Mouse (Mus musculus): ENCODE results near the gene Vmn2r77. TPM values are rescaled to one million over a fixed set of nuclear protein-coding genes. Genes with fewer than 3 reads are reported as not detected.
"Not testable (repeated sequence)": the region's sequence is repeated elsewhere in the genome, so short reads cannot be mapped to it uniquely, and the experiment has no call there.

Vmn2r77 gene
- total RNA-seq (2021): not detected

DNA sequence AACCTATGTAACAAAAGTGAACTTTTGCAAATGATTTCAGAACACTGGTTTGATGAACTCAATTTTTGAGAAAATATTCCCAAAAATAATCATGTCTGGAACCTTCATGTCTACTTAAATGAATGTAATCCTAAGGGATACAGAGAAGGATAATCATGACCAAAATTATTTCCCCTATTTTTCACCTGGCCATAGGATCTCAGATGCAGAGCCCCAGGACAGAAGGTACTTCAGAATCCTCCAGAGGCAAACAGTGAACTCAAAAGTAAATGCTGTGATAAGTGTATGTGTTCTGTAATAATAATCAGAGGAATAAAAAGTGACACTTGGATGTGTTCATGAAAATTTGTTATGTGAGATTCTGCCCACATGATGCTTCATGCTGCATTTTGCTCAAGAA lies at the start of gene Vmn2r77:
Gene Vmn2r77 (plus strand): TSS at position 301 of the 400 bp plus-strand sequence.
- DNase-seq: no peak

DNA sequence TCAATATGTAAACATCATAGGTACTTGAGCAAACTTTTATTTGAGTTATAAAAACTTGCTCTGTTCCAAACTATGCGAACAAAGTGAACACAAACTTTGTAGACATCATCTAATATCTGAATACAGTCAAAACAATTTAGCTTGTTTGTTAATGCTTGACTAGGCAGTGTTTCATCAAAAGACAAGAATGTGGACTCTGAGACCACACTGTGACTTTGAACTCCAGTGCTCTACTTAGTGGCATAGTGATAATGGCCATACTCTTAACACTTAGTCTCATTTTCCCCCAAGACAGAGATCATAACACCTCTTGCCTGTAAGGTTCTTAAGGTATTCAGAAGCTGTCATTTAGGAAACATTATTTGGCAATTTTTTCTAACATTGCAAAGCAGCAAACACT lies 34.1 kb upstream of the Vmn2r77 start:
- DNase-seq: no peak

DNA sequence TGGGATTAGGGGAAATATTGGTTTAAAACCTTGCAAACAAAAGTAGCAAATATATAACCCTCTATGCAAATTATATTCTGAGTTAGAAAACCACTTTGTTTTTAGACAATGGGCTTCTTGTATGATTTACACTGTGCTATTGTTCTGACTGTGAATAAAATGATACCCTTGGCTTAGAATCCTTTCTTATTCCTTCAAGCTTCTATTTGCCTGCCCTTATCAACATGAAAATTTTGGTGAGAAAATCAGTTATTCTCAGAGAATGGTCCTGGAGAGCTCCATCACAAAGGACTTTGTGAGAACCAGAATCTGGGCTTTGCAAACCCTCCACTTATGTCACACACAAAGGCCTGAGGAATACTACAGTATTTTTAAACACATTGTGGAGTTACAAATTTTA lies 30.2 kb upstream of the Vmn2r77 start:
- DNase-seq: no peak

DNA sequence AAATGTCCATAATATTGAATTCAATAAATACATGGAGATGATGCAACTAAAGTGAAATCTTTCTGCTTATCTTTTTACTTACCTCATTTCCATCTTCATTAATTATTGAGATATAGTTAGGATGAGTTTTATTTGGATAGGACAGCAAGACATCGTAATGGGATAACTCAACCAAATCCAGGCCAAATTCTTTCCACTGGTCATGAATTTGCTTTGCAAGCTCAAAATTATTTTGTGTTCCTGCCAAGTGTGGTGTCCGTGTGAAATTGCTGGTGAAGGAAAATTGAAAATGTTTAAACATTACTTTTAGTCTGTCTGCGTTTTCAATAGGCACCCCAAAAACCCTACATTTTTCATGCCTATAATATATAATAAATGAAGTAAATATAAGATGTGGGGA lies 23.2 kb upstream of the Vmn2r77 start:
- no peak for DNase-seq

DNA sequence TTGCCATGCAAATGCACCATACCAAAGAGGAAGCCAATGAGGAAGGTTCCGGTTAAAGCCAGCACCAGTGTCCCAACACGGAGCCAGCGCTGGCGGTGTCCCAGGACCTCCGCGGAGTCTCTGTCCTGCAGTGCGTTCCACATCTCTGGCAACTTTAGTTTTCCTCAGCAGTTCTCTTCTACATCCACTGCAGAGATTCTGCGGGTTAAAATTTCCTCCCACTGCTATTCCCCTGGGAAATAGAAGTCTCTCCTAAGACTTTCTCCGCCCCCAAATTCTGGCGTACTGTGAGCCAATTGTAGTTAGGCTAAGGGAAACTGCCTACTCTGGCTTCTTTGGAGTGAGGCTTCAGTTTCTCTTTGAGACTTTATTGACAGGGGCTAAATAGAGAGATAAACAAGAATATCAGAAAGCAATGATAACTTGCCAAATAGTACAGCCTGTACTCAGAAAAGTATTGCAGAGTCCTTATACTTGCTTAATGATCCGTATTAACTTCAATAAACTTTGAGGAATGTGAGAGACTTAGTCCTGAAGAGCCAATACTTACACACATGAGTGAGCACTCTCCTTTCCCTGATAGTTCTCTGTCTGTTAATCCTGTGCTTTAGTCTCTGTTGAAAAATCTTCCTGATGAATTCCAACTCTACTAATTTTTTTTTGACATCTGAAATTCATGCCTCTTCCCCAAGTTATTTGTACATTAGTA lies 19.1 kb upstream of the Vmn2r77 start, which contains the start of gene Folh1:
Gene Folh1 (minus strand): TSS at position 327 of the 709 bp plus-strand sequence.
- DNase-seq: peak; percentile 23 to 32

DNA sequence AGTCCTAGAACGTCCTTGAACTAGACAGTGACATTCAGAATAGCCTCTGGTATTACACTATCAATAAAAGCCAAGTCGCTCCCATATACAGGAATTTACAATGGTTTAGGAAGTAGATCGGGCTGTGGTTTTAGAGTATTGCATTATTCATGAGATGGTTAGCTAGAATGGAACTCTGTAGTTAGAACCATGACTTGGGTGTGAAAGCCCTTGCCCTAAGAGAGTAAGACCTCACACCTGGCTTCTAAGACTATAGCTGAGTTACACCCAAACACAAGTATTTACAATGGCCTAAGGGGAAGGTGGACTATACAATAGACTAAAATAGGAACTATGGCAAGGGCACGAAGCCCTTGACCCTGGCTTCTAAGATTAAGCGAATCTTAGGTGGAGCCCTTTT lies 20.4 kb downstream of the Vmn2r77 start:
- not testable (repeated sequence) for DNase-seq

DNA sequence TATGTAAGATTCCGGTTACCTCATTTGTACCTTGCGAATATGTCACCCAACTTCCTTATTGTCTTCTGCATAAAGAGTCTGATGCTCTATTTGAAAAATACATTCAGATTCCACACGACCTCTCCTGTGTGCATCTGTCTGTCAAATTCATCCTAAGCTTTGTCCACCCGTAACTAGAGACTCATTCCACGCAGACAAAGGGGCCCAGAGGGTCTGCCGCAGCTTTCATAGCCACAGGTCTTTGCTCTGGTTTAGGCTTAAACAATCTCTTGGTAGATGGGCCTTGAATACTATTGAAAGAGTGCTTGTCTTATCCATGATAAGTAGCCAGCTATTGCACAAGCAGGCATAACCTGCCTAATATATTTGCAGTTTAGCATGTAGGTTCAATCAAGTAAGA lies 20.9 kb downstream of the Vmn2r77 start:
- DNase-seq: not testable (repeated sequence)

DNA sequence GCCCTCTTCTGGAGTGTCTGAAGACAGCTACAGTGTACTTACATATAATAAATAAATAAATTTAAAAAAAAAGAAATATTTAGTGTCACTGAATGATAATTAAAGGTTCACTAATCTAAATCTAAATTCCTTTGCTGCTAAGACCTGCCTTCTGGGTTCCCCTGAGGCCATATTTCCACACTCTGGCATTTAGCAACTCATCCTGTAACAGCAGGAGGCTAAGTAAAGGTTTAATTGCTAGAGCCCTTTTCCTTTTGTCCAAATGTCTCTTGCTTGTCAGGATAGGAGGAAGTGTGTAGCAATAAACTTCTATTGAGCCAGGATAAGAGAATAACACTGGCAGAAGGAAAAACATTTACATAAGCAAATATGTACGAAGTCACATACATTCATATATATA lies 21.6 kb downstream of the Vmn2r77 start:
- no peak for DNase-seq

Other genes with a start within 250 kb of the Vmn2r77 start
- gene Olfr295, start 211.2 kb upstream of the Vmn2r77 start, total RNA-seq (2021): not detected
- gene Olfr294, start 178.4 kb upstream of the Vmn2r77 start, total RNA-seq (2021): not detected
- not detected for gene Olfr293, start 146.0 kb upstream of the Vmn2r77 start, total RNA-seq (2021)
- gene Olfr292, start 106.7 kb upstream of the Vmn2r77 start, total RNA-seq (2021): not detected
- gene Folh1, start 19.1 kb upstream of the Vmn2r77 start, total RNA-seq (2021): 1 to 10 TPM; 6.6 to 8.1 TPM
- gene Vmn2r78, start 120.1 kb downstream of the Vmn2r77 start, total RNA-seq (2021): not detected
- under 1 TPM in 1 of 2 experiments, not detected in 1; 0.05 TPM for gene Vmn2r79, start 201.1 kb downstream of the Vmn2r77 start, total RNA-seq (2021)

Data from layer of hippocampus, postnatal 36 days (tissue).